Mouse (Mus musculus) A20 (cell line): ENCODE results near the gene Rftn2.
A peak's percentile ranks its signal among the peaks of the same experiment; 100 is the strongest.

Experiments
- DNase-seq: peaks from one replicate; pipeline ENCODE4 v3.0.0-alpha.2; 2011; ENCODE audit warnings: low read depth, low spot score

Rftn2 gene

GRCm38 (mm10) chr1:55173720-55174557 lies 52.6 kb downstream of the Rftn2 start:
- DNase-seq = no peak

- no peak for DNase-seq
These were observed 54.9 kb downstream of the Rftn2 start for GRCm38 (mm10) chr1:55171361-55172325.

- DNase-seq = no peak
These were observed 58.0 kb downstream of the Rftn2 start for GRCm38 (mm10) chr1:55168591-55168990.

- DNase-seq = no peak
These were observed 59.0 kb downstream of the Rftn2 start for GRCm38 (mm10) chr1:55167560-55167959.

- DNase-seq = no peak
These were observed 62.6 kb downstream of the Rftn2 start for GRCm38 (mm10) chr1:55164005-55164404.

GRCm38 (mm10) chr1:55162781-55163180 lies 63.8 kb downstream of the Rftn2 start:
- DNase-seq = no peak

GRCm38 (mm10) chr1:55161895-55162294 lies 64.7 kb downstream of the Rftn2 start:
- peak; percentile 43 for DNase-seq

GRCm38 (mm10) chr1:55160831-55161638 lies 65.5 kb downstream of the Rftn2 start:
- DNase-seq = no peak

GRCm38 (mm10) chr1:55160218-55160617 lies 66.4 kb downstream of the Rftn2 start:
- no peak for DNase-seq

- no peak for DNase-seq
These were observed 67.8 kb downstream of the Rftn2 start for GRCm38 (mm10) chr1:55158821-55159220.

- no peak for DNase-seq
These were observed 68.4 kb downstream of the Rftn2 start for GRCm38 (mm10) chr1:55158211-55158610.

GRCm38 (mm10) chr1:55157329-55157728 lies 69.3 kb downstream of the Rftn2 start:
- no peak for DNase-seq

- no peak for DNase-seq
These were observed 81.0 kb downstream of the Rftn2 start for GRCm38 (mm10) chr1:55145556-55145955.

GRCm38 (mm10) chr1:55144338-55144737 lies 82.2 kb downstream of the Rftn2 start:
- no peak for DNase-seq

GRCm38 (mm10) chr1:55135846-55136245 lies 90.7 kb downstream of the Rftn2 start:
- DNase-seq = peak; percentile 19

- no peak for DNase-seq
These were observed 92.3 kb downstream of the Rftn2 start for GRCm38 (mm10) chr1:55134301-55134700.

- no peak for DNase-seq
These were observed 93.4 kb downstream of the Rftn2 start for GRCm38 (mm10) chr1:55133173-55133572.

GRCm38 (mm10) chr1:55132308-55132707 lies 94.3 kb downstream of the Rftn2 start:
- DNase-seq = no peak

GRCm38 (mm10) chr1:55131424-55132014 lies 95.1 kb downstream of the Rftn2 start:
- DNase-seq = peak; percentile 83

- peak; percentile 96 for DNase-seq
These were observed 95.6 kb downstream of the Rftn2 start, which contains the start of gene Mob4 for GRCm38 (mm10) chr1:55130943-55131401. Gene Mob4 (plus strand): TSS chr1:55131231.
